Mouse (Mus musculus) adrenal gland, postnatal 36 days (tissue): ENCODE data around the gene Itgb2. TPM values are rescaled to one million over a fixed set of nuclear protein-coding genes. Genes with fewer than 3 reads are reported as not detected.

Source experiments
- DNase-seq, 2 experiments: peaks; one replicate each; pipeline ENCODE4 v3.0.0; 2021; ENCODE audit warnings: mixed read lengths in 1 of 2
- total RNA-seq, 2 experiments: library from RNA; stranded (reverse); gene quantifications; 2 replicates each; pipeline ENCODE4 v1.2.3; 2021

Gene Itgb2
- total RNA-seq, 2 experiments from 2014 or later = 4.2 to 9.1 TPM

- DNase-seq = no peak
These were observed 18.5 kb downstream of the Itgb2 start for GRCm38 (mm10) chr10:77548576-77548975.

- peak in 1 of 2 experiments; percentile 11 for DNase-seq
These were observed 20.8 kb downstream of the Itgb2 start for GRCm38 (mm10) chr10:77550874-77551273.

GRCm38 (mm10) chr10:77552162-77552561 lies 22.1 kb downstream of the Itgb2 start:
- no peak for DNase-seq

- DNase-seq = no peak
These were observed 23.2 kb downstream of the Itgb2 start for GRCm38 (mm10) chr10:77553285-77553684.

- DNase-seq = no peak
These were observed 24.9 kb downstream of the Itgb2 start for GRCm38 (mm10) chr10:77554918-77555317.

GRCm38 (mm10) chr10:77556631-77557030 lies 26.6 kb downstream of the Itgb2 start:
- DNase-seq = no peak

- DNase-seq = peak in 1 of 2 experiments; percentile 19
These were observed 27.6 kb downstream of the Itgb2 start for GRCm38 (mm10) chr10:77557641-77558040.

GRCm38 (mm10) chr10:77560090-77560489 lies 30.0 kb downstream of the Itgb2 start:
- DNase-seq = no peak

- DNase-seq = no peak
These were observed 30.8 kb downstream of the Itgb2 start for GRCm38 (mm10) chr10:77560830-77561229.

GRCm38 (mm10) chr10:77561508-77561907 lies 31.5 kb downstream of the Itgb2 start:
- DNase-seq = no peak

- no peak for DNase-seq
These were observed 35.0 kb downstream of the Itgb2 start for GRCm38 (mm10) chr10:77565005-77565404.

- DNase-seq = peak; percentile 92 to 95
These were observed 36.6 kb downstream of the Itgb2 start for GRCm38 (mm10) chr10:77566651-77567050.

GRCm38 (mm10) chr10:77569481-77569880 lies 39.4 kb downstream of the Itgb2 start:
- no peak for DNase-seq

- DNase-seq = no peak
These were observed 40.1 kb downstream of the Itgb2 start for GRCm38 (mm10) chr10:77569973-77570658.

GRCm38 (mm10) chr10:77572225-77572624 lies 42.2 kb downstream of the Itgb2 start:
- no peak for DNase-seq

- DNase-seq = no peak
These were observed 43.1 kb downstream of the Itgb2 start for GRCm38 (mm10) chr10:77573162-77573561.

GRCm38 (mm10) chr10:77580027-77580920 lies 50.2 kb downstream of the Itgb2 start:
- no peak for DNase-seq

GRCm38 (mm10) chr10:77581023-77581407 lies 51.0 kb downstream of the Itgb2 start:
- DNase-seq = no peak

- peak; percentile 98 to 99 for DNase-seq
These were observed 51.6 kb downstream of the Itgb2 start, which contains the start of gene Pttg1ip for GRCm38 (mm10) chr10:77581408-77582284. Pttg1ip (plus strand) TSS chr10:77581720.

GRCm38 (mm10) chr10:77582285-77582618 lies 52.2 kb downstream of the Itgb2 start:
- DNase-seq = peak in 1 of 2 experiments; percentile 34

GRCm38 (mm10) chr10:77583795-77584422 lies 53.9 kb downstream of the Itgb2 start:
- DNase-seq = peak; percentile 27 to 46

- DNase-seq = no peak
These were observed 56.6 kb downstream of the Itgb2 start for GRCm38 (mm10) chr10:77586637-77587036.
